Mouse (Mus musculus): ENCODE results near the gene Ccnt1.
"Not testable (repeated sequence)": the region's sequence is repeated elsewhere in the genome, so short reads cannot be mapped to it uniquely, and the experiment has no call there.

Ccnt1 gene

DNA sequence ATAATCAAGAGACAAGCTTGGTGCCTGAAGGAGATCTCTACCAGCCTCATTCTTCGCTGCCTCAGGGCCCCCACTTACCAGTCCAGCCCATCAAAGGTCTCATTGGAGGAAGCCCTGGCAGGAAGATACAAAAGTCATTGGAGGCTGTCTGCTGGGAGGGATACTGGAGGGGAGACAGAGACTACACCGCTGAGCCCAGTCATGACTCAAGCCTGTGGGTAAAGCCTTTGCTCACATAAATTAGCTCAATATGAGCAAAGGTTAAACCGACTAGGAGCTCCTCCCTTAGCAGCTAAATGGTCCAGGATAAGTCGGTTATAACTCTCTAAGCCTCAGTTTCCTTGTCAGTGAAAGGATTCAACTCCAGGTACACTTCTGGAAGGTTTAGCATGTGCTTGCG is 24.3 kb upstream of the Ccnt1 start:
- no peak for DNase-seq (ENCODE audit: low spot score in 2 of 2)

DNA sequence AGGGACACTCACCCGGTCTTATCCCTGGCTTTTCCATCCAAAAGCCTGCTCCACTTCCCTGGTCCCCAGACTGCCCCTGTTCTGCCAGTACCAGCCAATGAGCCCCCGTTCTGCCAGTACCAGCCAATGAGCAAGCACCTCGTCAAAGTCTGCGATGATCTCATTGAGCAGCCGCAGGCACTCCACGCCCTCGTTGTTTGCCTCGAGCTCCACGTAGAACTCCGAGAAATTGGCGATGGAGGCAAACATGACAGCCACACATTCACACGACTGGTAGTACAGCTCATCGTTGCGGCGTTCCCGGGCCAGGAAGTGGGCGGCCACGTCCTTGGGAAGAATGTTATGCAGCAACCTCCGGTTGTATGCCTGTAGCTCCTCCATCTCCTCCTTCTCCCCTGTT is 23.5 kb upstream of the Ccnt1 start:
- peak; percentile 49 to 50 for DNase-seq (ENCODE audit: low spot score in 2 of 2)

DNA sequence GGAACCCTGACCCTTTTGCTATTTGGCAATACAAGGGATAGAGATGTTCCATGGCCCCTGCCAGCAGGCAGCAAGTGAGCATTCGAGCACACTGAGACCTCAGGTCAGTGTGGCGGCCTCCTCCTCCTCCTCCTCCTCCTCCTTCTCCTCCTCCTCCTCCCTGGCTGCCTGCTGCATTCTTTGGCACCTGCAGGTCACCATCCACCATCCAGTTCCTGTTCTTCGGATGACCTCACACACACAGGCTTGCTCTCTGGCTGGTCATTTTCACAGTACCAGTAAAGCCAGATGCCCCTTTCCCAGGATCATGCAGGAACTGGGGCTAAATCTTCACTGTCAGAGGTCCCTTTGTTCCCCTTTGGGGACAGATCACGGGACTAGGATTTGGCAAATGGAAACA is 20.7 kb upstream of the Ccnt1 start:
- DNase-seq (ENCODE audit: low spot score in 2 of 2), result no peak

DNA sequence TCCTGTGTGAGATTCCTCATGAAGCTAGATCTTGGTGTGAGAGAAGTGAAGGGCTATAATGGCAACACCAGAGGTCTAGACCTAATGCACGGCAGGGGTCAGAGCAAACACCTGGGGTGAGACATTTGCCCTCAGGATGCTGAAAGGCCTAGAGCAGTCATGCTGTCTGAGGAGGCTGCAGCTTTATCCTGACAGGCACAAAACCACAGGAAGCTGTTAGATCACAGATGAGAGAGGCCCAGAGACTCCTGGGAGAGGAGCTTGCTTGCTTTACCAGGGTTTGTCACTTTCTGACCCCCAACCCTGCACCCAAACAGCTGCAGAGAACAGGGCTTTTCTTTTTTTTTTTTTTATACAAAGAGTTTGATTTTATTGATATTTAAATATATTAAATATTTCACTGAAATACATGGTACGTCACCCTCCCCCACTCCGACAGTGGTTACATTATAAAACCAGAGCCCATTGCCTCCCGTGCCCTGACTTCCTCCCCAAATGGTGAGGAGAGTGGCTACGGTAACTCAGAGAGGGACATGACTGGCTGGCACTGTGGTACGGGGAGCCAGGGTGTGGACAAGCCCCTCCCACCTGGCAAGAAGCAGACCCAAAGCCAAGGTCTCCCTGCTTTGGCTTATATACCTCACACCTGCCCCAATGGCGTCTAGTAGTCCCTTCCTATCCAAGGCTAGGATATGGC is 19.1 kb upstream of the Ccnt1 start:
- no peak for DNase-seq (ENCODE audit: low spot score in 2 of 2)

DNA sequence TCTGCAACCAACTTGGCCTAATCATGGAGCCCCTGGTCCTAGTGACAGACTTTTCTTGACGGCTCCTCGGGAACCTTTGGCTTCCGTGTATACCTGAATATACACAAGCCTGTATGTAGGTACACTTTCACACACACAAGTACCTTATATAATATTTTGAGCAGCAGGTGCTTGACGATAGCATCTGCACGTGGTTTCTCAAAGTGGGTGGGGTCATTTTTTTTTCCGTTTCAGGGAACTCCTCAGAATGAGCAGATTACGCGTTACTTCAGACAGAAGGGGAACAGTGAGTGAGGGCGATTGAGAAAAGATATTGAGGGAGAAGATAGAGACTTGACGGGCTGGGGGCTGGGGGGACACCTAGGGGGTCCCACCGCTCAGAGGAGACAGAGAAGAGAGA is 17.0 kb upstream of the Ccnt1 start:
- no peak for DNase-seq (ENCODE audit: low spot score in 2 of 2)

DNA sequence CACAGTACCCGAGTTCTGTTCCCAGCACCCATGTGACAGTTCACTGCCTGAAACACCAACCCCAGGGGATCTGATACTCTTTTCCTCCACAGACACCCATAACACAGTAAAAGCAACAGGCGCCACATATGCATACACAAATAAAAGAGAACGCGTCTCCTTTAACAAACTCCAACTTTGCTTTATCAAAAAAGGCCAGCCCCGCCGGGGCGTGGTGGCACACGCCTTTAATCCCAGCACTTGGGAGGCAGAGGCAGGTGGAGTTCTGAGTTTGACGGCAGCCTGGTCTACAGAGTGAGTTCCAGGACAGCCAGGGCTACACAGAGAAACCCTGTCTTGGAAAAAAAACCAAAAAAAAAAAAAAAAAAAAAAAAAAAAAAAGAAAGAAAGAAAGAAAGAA is 15.4 kb upstream of the Ccnt1 start:
- DNase-seq (ENCODE audit: low spot score in 2 of 2), result not testable (repeated sequence)

DNA sequence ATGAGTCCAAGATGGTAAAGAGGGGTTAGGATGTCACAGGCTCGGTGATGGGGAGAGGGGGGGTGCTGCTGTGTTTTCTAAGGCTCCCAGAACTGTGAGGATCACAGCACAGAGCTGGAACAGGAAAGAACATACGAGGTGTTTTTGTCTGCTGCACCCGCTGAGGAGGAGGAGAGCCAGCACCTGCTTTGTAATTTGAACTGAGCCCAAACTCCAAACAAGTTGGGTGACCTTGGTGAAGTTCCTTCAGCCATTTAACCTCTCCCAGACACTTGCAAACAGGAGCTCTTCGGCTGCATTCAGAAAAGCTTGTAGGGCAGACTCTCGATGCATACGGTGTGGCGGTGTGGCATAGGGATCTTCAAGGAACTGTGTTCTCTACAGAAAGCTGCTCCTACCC is 14.7 kb upstream of the Ccnt1 start:
- no peak for DNase-seq (ENCODE audit: low spot score in 2 of 2)

DNA sequence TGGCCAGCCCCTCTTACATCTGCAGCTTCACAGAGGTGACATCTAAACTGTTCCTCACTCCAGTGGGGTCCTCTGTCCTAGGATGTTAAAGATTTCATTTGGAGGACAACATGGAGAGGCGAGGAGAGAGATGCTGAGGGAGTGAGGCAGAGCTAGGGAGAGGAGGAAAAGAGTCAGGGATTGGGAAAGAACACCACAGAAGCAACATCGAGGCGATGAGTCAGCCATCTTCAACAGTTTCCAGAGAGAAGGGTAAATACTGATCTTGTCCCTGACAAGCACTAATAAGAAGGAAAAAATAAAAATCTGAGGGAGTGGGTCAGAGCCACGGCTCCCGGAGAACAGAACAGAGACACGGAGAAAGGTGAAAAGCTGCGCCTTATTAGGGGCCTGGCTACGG is 12.3 kb upstream of the Ccnt1 start:
- no peak for DNase-seq (ENCODE audit: low spot score in 2 of 2)

DNA sequence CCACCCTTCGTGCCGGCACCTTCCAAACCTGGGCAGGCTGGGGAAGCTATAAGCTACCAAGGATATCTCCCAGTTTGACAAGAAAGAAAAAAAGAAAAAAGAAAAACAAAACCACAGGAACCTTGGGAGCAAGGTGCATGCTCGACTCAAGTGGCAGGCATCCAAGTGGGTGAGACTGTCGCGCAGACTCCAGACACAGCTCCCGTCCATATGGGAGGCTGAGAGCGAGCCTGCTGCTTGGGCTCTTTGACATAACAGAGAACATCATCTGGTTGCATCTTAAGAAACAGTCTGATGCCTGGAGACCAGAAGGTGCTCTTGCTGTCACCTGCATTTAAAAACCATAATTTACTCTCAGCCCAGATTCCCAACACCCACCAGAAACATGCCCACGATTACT is 11.7 kb upstream of the Ccnt1 start:
- no peak for DNase-seq (ENCODE audit: low spot score in 2 of 2)

DNA sequence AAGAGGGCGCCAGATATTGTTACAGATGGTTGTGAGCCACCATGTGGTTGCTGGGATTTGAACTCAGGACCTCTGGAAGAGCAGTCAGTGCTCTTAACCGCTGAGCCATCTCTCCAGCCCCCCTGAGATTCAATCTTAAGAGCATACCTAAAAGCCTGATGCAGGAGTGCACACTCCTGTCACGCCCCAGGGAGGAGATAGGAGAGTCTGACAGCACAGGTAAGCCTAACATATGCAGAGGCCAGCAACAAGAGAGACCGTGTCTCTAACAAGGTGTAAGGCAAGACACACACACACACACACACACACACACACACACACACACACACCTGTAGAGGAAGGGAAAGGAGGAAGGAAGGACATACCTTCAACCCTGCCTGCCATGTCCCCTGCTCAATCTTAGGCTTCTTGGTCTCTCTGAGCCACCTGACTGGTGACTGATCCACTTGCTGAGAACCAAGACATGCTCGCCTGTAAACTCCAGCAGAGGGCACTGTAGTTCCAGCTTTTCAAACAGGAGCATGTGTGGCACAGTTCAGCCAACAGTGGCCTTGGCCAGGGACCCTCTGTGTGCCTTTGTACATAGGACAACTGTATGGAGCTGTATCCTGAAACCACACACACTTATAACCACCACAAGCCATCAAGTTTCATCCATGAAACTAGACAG is 9.2 kb upstream of the Ccnt1 start:
- peak; percentile 59 to 66 for DNase-seq (ENCODE audit: low spot score in 2 of 2)

DNA sequence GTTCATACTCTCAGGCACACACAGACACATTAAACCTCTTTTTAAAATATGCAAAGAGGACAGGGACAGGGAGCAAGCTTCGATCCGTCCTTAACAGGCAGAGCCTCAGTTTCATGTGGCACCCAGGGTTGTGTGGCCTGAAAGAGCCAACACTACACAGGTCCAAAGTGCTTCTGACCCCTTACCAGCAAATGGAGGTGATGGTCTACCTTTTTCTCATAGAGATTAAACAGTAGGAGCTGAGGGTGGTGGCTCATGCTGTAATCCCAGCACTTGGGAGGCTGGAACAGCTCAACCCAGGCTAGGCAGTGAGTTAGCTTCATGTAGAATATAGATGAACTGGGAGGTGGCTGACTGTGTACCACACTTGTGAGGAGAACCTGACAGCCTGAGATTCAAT is 8.6 kb upstream of the Ccnt1 start:
- no peak for DNase-seq (ENCODE audit: low spot score in 2 of 2)

DNA sequence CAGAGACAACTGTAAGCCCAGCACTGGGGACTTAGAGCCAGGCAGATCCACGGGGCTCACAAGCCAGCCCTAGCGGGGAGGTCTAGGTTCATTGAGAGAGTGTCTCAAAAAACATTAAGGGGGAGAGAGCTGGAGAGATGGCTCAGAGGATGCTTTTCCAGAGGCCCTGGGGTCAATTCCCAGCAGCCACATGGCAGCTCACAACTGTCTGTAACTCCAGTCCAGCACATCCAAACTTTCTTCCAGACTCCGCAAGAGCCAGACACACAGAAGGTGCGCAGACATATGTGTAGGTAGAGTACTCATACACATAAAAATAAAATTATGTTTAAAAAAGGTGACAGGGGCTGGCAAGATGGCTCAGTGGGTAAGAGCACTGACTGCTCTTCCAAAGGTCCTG is 2.6 kb upstream of the Ccnt1 start:
- no peak for DNase-seq (ENCODE audit: low spot score in 2 of 2)

DNA sequence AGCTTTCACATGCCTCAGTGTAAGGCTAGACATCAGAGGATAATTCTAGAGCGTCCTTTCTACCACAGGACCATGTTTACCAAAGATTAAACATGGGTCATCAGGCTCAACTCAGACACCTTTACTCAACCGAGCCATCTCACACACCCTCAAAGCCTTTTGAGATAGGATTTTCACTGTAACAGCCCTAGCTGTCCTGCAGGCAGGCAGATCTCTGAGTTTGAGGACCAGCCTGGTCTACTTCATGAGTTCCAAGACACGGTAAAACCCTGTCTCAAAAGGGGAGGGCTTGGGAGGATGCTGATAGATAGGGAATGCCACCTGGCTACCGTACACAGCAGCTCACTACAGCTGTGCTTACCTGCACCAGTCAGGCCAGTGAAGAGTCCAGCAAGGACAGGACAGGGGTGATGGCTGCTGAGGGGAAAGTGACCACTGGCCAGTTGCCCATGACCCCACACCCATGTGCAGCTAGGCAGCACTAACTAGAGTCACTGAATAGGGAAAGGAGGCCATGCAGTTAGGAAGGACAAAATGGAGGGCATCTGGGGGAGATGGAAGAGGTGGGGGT is 843 bp downstream of the Ccnt1 start:
- no peak for DNase-seq (ENCODE audit: low spot score in 2 of 2)

DNA sequence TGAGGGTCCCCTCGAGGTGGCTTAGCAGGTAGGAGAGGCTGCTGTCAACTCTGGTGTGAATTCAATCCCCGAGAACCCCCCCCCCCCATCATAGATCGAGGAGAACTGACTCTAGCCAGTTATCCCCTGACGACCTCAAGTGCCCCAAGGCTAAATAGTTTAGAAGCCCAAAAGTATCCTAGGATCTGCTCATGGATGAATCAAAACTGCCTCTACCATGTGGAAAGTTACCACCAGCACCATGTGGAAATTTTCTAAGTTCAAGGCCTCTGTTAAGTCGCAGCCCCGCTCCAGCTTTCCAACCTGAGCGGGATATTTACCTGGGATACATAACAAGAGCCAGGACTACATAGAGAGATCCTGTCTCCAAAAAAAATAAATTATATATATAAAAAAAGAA is 1.5 kb downstream of the Ccnt1 start:
- no peak for DNase-seq (ENCODE audit: low spot score in 2 of 2)

DNA sequence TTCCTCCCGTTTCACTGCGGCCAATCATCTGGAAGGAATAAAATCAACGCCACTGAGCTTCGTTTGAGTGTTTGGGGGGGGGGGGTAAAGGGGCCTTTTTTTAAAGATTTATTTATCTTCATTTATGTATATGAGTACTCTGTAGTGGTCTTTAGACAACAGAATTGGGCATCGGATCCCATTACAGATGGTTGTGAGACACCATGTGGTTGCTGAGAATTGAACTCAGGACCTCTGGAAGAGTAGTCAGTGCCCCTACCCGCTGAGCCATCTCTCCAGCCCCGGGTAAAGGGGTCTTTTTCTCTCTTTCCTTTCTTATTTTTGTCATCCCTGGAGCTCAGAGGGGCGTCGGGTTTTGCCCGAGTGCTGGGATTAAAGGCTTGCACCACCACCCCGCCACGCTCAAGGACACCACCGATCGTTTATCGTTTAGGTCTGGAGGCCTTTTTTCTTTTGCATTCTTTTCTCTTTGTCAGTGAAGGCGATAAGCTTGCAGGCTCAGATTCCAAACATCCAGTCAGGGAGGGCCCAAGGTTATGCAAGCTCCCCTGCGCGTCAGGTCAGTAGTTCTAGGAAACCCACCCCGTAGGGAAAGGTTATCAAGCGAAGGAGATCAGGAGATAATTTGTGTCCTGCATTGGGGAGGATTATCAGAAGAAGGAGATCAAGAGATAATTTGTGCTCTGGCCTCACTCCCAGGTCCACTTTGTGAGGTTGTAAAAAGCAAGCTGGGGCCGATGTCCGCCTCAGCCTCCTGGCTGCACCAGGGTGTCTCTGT is 2.3 kb downstream of the Ccnt1 start:
- DNase-seq (ENCODE audit: low spot score in 2 of 2), result no peak

DNA sequence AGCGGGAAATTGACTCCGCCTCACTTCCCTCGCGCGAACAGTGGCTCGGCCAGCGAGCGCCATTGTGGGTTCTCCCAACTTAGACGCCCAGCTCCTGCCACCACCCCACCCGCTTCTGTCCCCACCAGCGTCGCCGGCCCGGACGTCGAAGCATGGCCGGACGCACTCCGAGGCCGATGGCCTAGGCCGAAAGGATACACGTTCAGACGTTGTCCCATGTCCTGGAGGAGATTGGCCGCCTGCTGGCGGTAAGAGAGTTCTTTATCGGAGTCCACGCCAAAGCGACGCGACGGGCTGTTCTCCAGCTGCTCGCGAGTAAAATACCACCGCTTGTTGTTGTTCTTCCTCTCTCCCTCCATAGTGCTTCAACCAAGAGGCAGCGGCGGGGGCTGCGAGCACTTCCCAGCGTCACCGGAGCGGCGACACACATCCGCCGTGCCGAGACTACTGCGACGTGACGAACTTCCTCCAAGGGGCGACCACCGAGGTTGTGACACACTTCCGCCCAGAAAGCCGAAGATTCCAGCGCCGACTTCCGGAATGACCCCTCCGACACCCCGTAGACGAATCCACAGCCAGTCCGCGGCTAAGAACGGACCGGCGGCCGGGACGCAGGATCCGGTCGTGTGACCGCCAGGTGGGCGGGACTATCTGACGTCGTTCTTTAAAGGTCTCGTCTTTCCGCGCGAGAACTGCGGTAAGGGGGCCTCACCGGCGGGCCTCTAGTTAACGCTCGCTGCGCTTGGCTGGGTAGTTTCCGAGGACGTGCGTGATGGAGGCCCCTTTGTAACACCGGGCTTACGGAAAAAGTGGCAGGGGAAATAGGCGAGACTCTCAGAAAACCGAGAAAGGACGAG is 3.2 kb downstream of the Ccnt1 start:
- peak; percentile 99 for DNase-seq (ENCODE audit: low spot score in 2 of 2)

DNA sequence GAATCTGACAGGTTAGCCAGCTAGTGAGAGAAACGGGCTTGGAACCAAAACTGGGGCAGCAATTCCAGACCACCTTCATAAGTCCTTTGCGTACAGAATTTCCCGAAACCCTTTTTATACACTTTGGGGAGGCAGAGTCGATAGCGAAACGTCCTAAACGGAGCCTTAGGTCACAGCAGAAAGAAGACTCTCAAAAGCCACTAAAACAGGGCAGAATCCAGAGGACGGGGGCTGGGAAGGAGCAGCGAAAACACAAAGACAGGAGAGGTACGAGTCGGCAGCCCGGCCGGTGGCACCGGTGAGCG is 3.8 kb downstream of the Ccnt1 start:
- no peak for DNase-seq (ENCODE audit: low spot score in 2 of 2)

DNA sequence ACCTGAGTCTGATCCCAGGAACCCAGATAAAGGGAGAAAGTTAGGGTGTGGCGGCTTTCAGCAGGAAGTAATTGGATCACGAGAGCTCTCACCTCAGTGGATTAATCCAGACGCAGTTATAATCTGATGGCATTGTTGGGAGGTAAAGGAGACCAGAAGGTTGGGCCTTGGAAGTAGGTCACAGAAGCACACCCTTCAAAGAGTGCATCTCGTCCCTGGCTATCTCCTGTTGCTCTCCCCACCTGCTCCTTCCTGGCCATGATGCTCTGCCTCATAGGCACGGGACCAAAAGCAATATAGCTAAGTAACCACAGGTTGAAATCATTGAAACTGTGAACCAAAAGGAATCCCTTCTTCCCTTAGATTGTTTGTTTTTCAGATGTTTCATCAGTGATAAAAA is 13.5 kb downstream of the Ccnt1 start:
- DNase-seq (ENCODE audit: low spot score in 2 of 2), result no peak

DNA sequence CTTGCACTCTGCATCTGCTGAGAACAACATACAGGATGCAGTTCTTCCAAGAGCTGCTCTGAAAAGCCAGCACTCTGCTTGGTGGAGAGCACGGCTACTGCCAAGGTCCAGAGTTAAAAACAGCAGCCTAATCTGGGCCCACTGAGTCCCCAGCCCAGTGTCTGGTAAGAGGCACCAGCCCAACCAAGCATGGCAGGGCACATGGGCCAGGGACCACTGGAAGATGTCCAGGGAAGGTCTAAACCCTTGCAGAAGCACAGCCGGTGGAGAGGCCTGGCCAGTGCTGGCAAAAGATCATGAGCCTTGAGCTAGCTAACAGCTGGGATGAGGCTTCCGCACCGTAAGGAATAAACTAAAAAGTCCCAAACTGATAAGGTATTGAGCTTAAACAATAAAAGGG is 14.8 kb downstream of the Ccnt1 start:
- no peak for DNase-seq (ENCODE audit: low spot score in 2 of 2)

DNA sequence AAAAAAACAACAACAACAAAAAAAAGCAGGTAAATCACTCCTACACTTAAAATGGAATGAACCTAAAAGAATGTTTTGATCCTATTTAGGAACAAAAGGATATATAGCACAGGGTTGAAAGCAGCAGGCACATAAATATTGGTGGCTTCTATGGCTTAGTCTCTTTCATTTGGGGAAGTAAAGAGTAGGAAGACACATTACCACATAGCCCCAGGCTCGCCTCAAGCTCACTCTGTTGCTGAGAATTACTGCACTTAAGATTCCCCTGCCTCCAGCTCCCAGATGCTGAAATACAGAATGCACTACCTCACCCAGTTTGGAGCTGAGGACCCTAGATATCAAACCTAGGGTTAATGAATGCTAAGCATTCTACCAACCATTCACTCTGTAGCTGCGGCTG is 18.0 kb downstream of the Ccnt1 start:
- no peak for DNase-seq (ENCODE audit: low spot score in 2 of 2)

DNA sequence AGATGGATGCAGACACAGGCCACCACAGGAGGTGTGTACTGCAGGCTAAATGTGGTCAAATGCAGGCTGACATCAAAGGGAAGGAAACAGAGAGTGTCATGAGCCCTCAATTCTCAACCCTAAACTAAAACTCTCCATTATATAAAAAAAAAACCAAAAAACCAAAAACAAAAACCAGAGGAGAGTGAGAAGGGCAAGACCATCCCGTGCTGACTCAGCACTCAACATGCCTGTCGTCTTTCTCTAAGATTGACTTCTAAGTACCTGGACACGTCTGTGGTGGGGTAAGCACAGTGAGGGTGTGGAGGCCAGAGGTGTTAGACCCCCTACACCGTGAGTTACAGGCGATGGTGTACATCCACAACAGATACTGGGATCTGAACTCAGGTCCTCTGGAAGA is 23.9 kb downstream of the Ccnt1 start:
- DNase-seq (ENCODE audit: low spot score in 2 of 2), result no peak

DNA sequence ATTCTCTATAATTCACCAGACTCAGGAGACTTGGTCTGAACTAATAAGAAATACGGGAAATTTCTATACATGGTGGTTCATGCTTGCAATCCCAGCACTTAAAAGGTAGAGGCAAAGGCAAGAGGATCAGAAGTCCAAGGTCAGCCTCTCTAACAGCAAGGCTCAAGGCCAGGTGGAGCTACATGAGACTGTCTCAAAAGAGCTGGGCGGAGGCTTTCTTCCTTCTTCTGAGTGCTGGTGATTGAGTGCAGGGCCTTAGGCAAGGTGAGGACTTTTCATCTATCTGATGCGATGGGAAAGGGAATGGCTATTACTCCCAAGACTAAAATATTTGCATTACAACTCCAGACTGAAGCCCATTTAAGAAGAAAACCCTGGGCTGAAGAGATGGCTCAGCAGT is 25.6 kb downstream of the Ccnt1 start:
- DNase-seq (ENCODE audit: low spot score in 2 of 2), result no peak
